Mouse (Mus musculus) lung, adult 2 months (tissue): ENCODE measurements around the gene Gm37240.

Experiments
- CTCF ChIP-seq: fragments of 200-500 bp; IDR thresholded peaks from 2 replicates; pipeline ENCODE4 v1.5.1; 2011; ENCODE audit warnings: mild to moderate bottlenecking, low read length, control low read depth; ENCODE audit not compliant: insufficient read depth
- POLR2A ChIP-seq: fragments of 200-500 bp; IDR thresholded peaks from 2 replicates; pipeline ENCODE4 v1.6.1; 2011; ENCODE audit warnings: low read depth, mild to moderate bottlenecking, control low read depth, low read length, borderline replicate concordance; ENCODE audit errors: extremely low read depth

GRCm38 (mm10) chr3:84652643-84653556 is 1234.4 kb downstream of the Gm37240 start:
- no peak for TF ChIP-seq POLR2A
- no peak for TF ChIP-seq CTCF
